Mouse (Mus musculus) left cerebral cortex, postnatal 4 days (tissue): ENCODE measurements around the gene Gm42906. TPM values are rescaled to one million over a fixed set of nuclear protein-coding genes. Genes with fewer than 3 reads are reported as not detected.

ENCODE experiments used
- DNase-seq: peaks from one replicate; pipeline ENCODE4 v3.0.0-alpha.2; 2022
- intact Hi-C: fragments of 180-260 bp; cut with DNase I; formaldehyde crosslinking; loops from one replicate; pipeline ENCODE4 v1.15.1; 2025
- total RNA-seq, 2 experiments: library from RNA; stranded (reverse); gene quantifications; 2 replicates each; pipeline ENCODE4 v1.2.3; 2021

Gene Gm42906
- total RNA-seq, 2 experiments from 2014 or later, result not detected

- peak; percentile 13 for DNase-seq
- intact Hi-C loops, result no loop called here
Measured at GRCm38 (mm10) chr5:151127298-151127717, 300.7 kb downstream of the Gm42906 start.

GRCm38 (mm10) chr5:151126608-151127005 is 301.4 kb downstream of the Gm42906 start:
- DNase-seq, result no peak

GRCm38 (mm10) chr5:151125985-151126607 is 301.9 kb downstream of the Gm42906 start:
- intact Hi-C loops, result no loop called here
- DNase-seq, result peak; percentile 43

More at GRCm38 (mm10) chr5:151126608-151127005, 301.4 kb downstream of the Gm42906 start:
- intact Hi-C loops, result no loop called here

GRCm38 (mm10) chr5:151117846-151118245 is 310.1 kb downstream of the Gm42906 start:
- no peak for DNase-seq
- intact Hi-C loops, result no loop called here

GRCm38 (mm10) chr5:151116192-151116887 is 311.6 kb downstream of the Gm42906 start:
- no peak for DNase-seq
- intact Hi-C loops, result no loop called here

- DNase-seq, result no peak
- intact Hi-C loops, result no loop called here
Measured at GRCm38 (mm10) chr5:151112743-151113142, 315.2 kb downstream of the Gm42906 start.

GRCm38 (mm10) chr5:151111080-151111871 is 316.7 kb downstream of the Gm42906 start:
- intact Hi-C loops, result no loop called here

GRCm38 (mm10) chr5:151110461-151110908 is 317.5 kb downstream of the Gm42906 start:
- intact Hi-C loops, result no loop called here
- no peak for DNase-seq

More at GRCm38 (mm10) chr5:151111080-151111871, 316.7 kb downstream of the Gm42906 start:
- DNase-seq, result no peak

- intact Hi-C loops, result no loop called here
Measured at GRCm38 (mm10) chr5:151109822-151110221, 318.1 kb downstream of the Gm42906 start.

GRCm38 (mm10) chr5:151108955-151109354 is 319.0 kb downstream of the Gm42906 start:
- intact Hi-C loops, result no loop called here
- DNase-seq, result no peak

More at GRCm38 (mm10) chr5:151109822-151110221, 318.1 kb downstream of the Gm42906 start:
- DNase-seq, result no peak

GRCm38 (mm10) chr5:151108291-151108897 is 319.6 kb downstream of the Gm42906 start:
- no peak for DNase-seq
- intact Hi-C loops, result no loop called here

GRCm38 (mm10) chr5:151106841-151107240 is 321.1 kb downstream of the Gm42906 start:
- no peak for DNase-seq

GRCm38 (mm10) chr5:151105054-151105971 is 322.6 kb downstream of the Gm42906 start:
- intact Hi-C loops, result no loop called here
- no peak for DNase-seq

More at GRCm38 (mm10) chr5:151106841-151107240, 321.1 kb downstream of the Gm42906 start:
- intact Hi-C loops, result no loop called here

GRCm38 (mm10) chr5:151104354-151105053 is 323.5 kb downstream of the Gm42906 start:
- no peak for DNase-seq
- intact Hi-C loops, result no loop called here

- intact Hi-C loops, result no loop called here
- DNase-seq, result no peak
Measured at GRCm38 (mm10) chr5:151103284-151103683, 324.7 kb downstream of the Gm42906 start.

- intact Hi-C loops, result no loop called here
- DNase-seq, result no peak
Measured at GRCm38 (mm10) chr5:151102262-151102661, 325.7 kb downstream of the Gm42906 start.

GRCm38 (mm10) chr5:151096012-151096411 is 332.0 kb downstream of the Gm42906 start:
- DNase-seq, result no peak
- intact Hi-C loops, result no loop called here

GRCm38 (mm10) chr5:151092886-151093665 is 334.9 kb downstream of the Gm42906 start:
- DNase-seq, result no peak
- intact Hi-C loops, result no loop called here
